In the genomic region with DNA sequence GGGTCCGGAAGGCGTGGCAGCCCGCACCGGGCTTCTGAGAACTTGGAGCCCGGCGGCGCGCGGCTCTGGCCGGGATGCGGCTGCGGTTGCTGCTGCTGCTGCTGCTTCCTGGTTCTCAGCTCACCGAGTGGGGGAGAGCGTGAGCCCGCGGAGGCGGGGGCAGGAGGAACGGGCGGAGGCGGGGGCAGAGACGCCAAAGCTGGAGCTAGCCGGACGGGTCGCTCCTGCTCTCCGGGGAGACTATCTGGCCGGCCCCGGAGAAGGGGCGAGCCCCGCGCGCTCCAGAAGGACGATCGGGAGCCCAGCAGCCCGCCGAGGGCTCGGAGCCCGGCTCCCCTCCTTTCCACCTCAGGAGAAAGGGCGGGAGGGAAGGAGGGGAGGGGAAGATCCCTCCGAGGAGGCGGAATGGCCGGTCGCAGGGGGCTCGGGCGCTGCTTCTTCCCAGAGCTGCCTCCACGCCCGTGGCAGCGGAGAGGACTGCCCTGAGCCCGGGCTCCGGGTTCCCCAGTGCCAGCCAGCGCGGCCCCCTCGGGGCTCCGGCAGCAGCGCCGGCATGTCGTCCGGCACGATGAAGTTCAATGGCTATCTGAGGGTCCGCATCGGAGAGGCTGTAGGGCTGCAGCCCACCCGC, we compare ENCODE assay signal across 8 mouse cellular contexts. TPM values are rescaled to one million over a fixed set of nuclear protein-coding genes. Genes with fewer than 3 reads are reported as not detected.
DNase-seq lines count a peak whose midpoint lies in the region; ATAC-seq lines count a peak whose summit lies in the region.

A gene (plus strand): TSS at position 187 of the 631 bp plus-strand sequence.

- ATAC-seq in common myeloid progenitor, adult 5-6 weeks (replicated peaks; ENCODE audit: low read depth, poor library complexity, severe bottlenecking), result peak; percentile 91
- ATAC-seq in megakaryocyte, adult 5-6 weeks (ENCODE audit: poor library complexity, severe bottlenecking), result peak; percentile 96

- DNase-seq in NIH3T3 (ENCODE audit: low read depth), result peak; percentile 6
- peak; percentile 80 for DNase-seq in gastrocnemius, postnatal 25 days
- DNase-seq in induced T-regulatory cell, adult 2 months (ENCODE audit: low read depth), result peak; percentile 92
- DNase-seq in left cerebral cortex, postnatal 10 days (ENCODE audit: extremely low spot score in 1 of 2, low spot score in 2 of 2), result peak; percentile 34 to 91
- peak; percentile 68 for DNase-seq in retina, postnatal 7 days (ENCODE audit: low read depth, low spot score)
- DNase-seq in thymus, postnatal 4 days, result peak; percentile 91

- intact Hi-C loops in left cerebral cortex, postnatal 10 days (cut with DNase I), result no loop called here

RNA-seq across cellular contexts. Expression of the gene that starts here (rescaled TPM):
- 15.9 and 18.0 TPM in 2 replicates for total RNA-seq in common myeloid progenitor, adult 5-6 weeks (2017)
- 1 to 10 TPM; 5.0 to 6.9 TPM for total RNA-seq in gastrocnemius, postnatal 25 days (2021)
- 1 to 10 TPM; 5.0 to 5.1 TPM for total RNA-seq in left cerebral cortex, postnatal 10 days (2021)
- total RNA-seq in megakaryocyte, adult 5-6 weeks (2015), result 15.5 and 15.6 TPM in 2 replicates
- total RNA-seq in megakaryocyte, adult 5-6 weeks (2017), result 14.0 and 14.1 TPM in 2 replicates

Comparison
In these comparisons a context has a peak if more than half of its experiments do, and no peak if none do; other contexts are left out.
1. Peak in every context shown above with its lines: DNase-seq and ATAC-seq.
2. DNase-seq: peak in every context shown above with its lines; median percentile 92 in induced T-regulatory cell, adult 2 months; 91 in thymus, postnatal 4 days; 80 in gastrocnemius, postnatal 25 days; 68 in retina, postnatal 7 days; 62 in left cerebral cortex, postnatal 10 days; 6 in NIH3T3.